Mouse (Mus musculus) brain, embryonic 14.5 days (tissue): ENCODE results near the gene Aanat.

Source experiments
- CTCF ChIP-seq: fragments of 200-500 bp; IDR thresholded peaks from 2 replicates; pipeline ENCODE4 v1.5.1; 2012; ENCODE audit warnings: inconsistent platforms, mild to moderate bottlenecking, moderate library complexity, borderline replicate concordance; ENCODE audit not compliant: insufficient read depth, insufficient read length; ENCODE audit errors: extremely low read depth
- POLR2A ChIP-seq: fragments of 200-500 bp; IDR thresholded peaks from 2 replicates; pipeline ENCODE4 v1.6.1; 2012; ENCODE audit warnings: mild to moderate bottlenecking, inconsistent platforms, borderline replicate concordance; ENCODE audit not compliant: poor library complexity, insufficient read depth, insufficient read length, severe bottlenecking; ENCODE audit errors: extremely low read depth

- TF ChIP-seq POLR2A (no peak), CTCF (no peak)
Measured at GRCm38 (mm10) chr11:116589574-116589973, 3.3 kb downstream of the Aanat start.
